Mouse (Mus musculus): ENCODE data around the gene Yif1b. TPM values are rescaled to one million over a fixed set of nuclear protein-coding genes. Genes with fewer than 3 reads are reported as not detected.

The Yif1b gene
- polyA plus RNA-seq, 1 experiment from 2014 or later: 90.6 TPM

DNA sequence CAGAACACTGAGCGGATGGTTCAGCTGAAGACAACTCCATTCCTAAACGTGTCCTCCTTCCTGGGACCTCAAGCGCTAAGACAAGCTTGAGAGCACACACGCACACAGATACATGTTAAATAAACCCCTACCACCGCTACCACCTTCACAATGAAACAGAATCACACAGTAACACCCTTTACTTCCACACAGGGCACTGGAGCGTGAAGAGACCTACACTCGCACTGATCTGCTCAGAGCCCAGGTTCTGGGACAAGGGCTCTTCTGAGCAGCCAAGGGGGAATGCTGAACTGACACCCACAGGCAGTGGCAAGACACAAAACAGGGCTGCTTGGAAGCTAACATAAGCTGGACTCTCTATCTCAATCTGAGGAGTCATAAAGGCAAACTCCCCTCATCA is 27.5 kb downstream of the Yif1b start:
- ATAC-seq (ENCODE audit: low read depth): no peak
- Histone ChIP-seq H3K9me3 (no peaks in the 10 kb centered on the region), H3K36me3 (no peaks in the 10 kb centered on the region), H3K27ac (replicated peaks) (no peak overlapping the region), H3K9ac (no peak overlapping the region), H3K4me3 (no peak overlapping the region), H3K27me3 (no peaks in the 10 kb centered on the region), H3K4me2 (no peak overlapping the region), H3K4me1 (replicated peaks) (no peaks in the 10 kb centered on the region)
- 87% methylated on average over 7 of the region's 7 CpGs for WGBS

DNA sequence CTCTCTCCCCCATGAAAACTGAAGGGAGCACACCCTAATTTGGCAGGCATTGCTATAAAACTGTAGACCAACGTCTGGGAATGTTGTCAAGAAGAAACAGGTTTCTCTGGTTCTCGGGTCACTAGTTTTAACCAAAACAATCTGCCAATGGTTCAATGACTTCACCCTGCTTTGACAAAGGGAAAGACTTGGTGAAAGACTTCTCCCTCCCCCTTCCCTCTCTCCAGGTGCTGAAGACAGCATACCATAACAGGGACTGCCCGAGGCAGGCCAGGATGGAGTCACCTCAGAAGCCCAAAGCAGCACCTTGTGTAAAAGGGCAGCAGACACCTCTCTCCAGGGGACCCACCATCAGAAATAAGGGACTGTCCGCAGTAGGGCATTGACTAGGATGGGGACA is 28.8 kb downstream of the Yif1b start:
- Histone ChIP-seq H3K27ac (replicated peaks) (no peak overlapping the region), H3K9me3 (no peaks in the 10 kb centered on the region), H3K4me1 (replicated peaks) (no peaks in the 10 kb centered on the region), H3K4me2 (no peak overlapping the region), H3K4me3 (no peak overlapping the region), H3K27me3 (no peaks in the 10 kb centered on the region), H3K36me3 (no peaks in the 10 kb centered on the region), H3K9ac (no peak overlapping the region)
- 63% methylated on average over 4 of the region's 4 CpGs for WGBS
- ATAC-seq (ENCODE audit: low read depth): no peak

GRCm38 (mm10) chr7:29270445-29270844 is 32.3 kb downstream of the Yif1b start:
- H3K36me3 ChIP-seq: no peaks in the 10 kb centered on the region
- H3K4me3 ChIP-seq: no peak overlapping the region
- WGBS: 85% methylated on average over 4 of the region's 4 CpGs
- H3K4me2 ChIP-seq: no peak overlapping the region
- H3K27ac ChIP-seq (replicated peaks): no peak overlapping the region
- no peak for ATAC-seq (ENCODE audit: low read depth)
- H3K9ac ChIP-seq: no peak overlapping the region
- no peaks in the 10 kb centered on the region for H3K27me3 ChIP-seq
- no peaks in the 10 kb centered on the region for H3K4me1 ChIP-seq (replicated peaks)
- no peaks in the 10 kb centered on the region for H3K9me3 ChIP-seq

- no peak overlapping the region for H3K4me3 ChIP-seq
- H3K36me3 ChIP-seq: no peaks in the 10 kb centered on the region
- no peaks in the 10 kb centered on the region for H3K27me3 ChIP-seq
- no peaks in the 10 kb centered on the region for H3K9me3 ChIP-seq
- WGBS: 84% methylated on average over 8 of the region's 8 CpGs
- no peak for ATAC-seq (ENCODE audit: low read depth)
- no peak overlapping the region for H3K4me2 ChIP-seq
- H3K9ac ChIP-seq: 0 out of 2 replicates have a peak overlapping the region, but pooled peaks have one; percentile 6
- H3K27ac ChIP-seq (replicated peaks): no peak overlapping the region
- no peaks in the 10 kb centered on the region for H3K4me1 ChIP-seq (replicated peaks)
These were observed 33.7 kb downstream of the Yif1b start for GRCm38 (mm10) chr7:29271687-29272465.

- Histone ChIP-seq H3K9ac (no peak overlapping the region), H3K9me3 (no peaks in the 10 kb centered on the region), H3K27me3 (peaks cover 23% of the 10 kb centered on the region), H3K4me3 (no peak overlapping the region), H3K4me2 (no peak overlapping the region), H3K27ac (replicated peaks) (no peak overlapping the region), H3K36me3 (no peaks in the 10 kb centered on the region), H3K4me1 (replicated peaks) (peaks cover 11% of the 10 kb centered on the region)
- WGBS: 78% methylated on average over 5 of the region's 5 CpGs
- ATAC-seq (ENCODE audit: low read depth): no peak
These were observed 38.6 kb downstream of the Yif1b start for GRCm38 (mm10) chr7:29276715-29277114.

DNA sequence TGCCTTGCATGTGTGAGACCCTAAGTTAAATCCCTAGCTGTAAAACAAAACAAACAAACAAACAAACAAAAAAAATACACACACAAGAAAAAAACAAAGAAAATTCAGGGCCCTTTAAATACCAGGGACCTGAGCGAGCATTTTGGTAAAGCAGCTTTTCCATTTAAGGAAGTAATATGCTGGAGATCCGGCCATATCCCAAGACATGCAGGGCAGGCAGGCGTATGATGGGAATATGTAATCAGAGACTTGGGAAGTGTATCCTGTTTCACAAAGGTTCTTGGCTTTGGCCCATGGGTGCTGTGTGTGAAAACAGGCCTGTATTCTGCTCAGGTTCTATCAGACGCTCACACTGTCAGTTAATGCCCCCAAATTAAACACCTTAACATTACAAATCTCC is 39.4 kb downstream of the Yif1b start:
- H3K4me1 ChIP-seq (replicated peaks): peaks cover 17% of the 10 kb centered on the region
- no peak overlapping the region for H3K4me3 ChIP-seq
- 94% methylated on average over 4 of the region's 4 CpGs for WGBS
- H3K9me3 ChIP-seq: no peaks in the 10 kb centered on the region
- peaks cover 31% of the 10 kb centered on the region for H3K27me3 ChIP-seq
- no peak overlapping the region for H3K9ac ChIP-seq
- H3K4me2 ChIP-seq: no peak overlapping the region
- H3K27ac ChIP-seq (replicated peaks): no peak overlapping the region
- ATAC-seq (ENCODE audit: low read depth): no peak
- H3K36me3 ChIP-seq: no peaks in the 10 kb centered on the region

GRCm38 (mm10) chr7:29279261-29279660 is 41.1 kb downstream of the Yif1b start:
- Histone ChIP-seq H3K36me3 (no peaks in the 10 kb centered on the region), H3K27me3 (peaks cover 41% of the 10 kb centered on the region), H3K4me2 (no peak overlapping the region), H3K9me3 (no peaks in the 10 kb centered on the region), H3K4me3 (no peak overlapping the region), H3K4me1 (replicated peaks) (peaks cover 17% of the 10 kb centered on the region), H3K9ac (no peak overlapping the region), H3K27ac (replicated peaks) (no peak overlapping the region)
- no peak for ATAC-seq (ENCODE audit: low read depth)

- Histone ChIP-seq H3K4me3 (no peak overlapping the region), H3K9ac (no peak overlapping the region), H3K27me3 (peaks cover 41% of the 10 kb centered on the region), H3K9me3 (no peaks in the 10 kb centered on the region), H3K36me3 (no peaks in the 10 kb centered on the region), H3K4me1 (replicated peaks) (peaks cover 17% of the 10 kb centered on the region), H3K4me2 (no peak overlapping the region), H3K27ac (replicated peaks) (no peak overlapping the region)
- no peak for ATAC-seq (ENCODE audit: low read depth)
- 87% methylated on average over 8 of the region's 8 CpGs for WGBS
These were observed 41.8 kb downstream of the Yif1b start for GRCm38 (mm10) chr7:29279924-29280323.

DNA sequence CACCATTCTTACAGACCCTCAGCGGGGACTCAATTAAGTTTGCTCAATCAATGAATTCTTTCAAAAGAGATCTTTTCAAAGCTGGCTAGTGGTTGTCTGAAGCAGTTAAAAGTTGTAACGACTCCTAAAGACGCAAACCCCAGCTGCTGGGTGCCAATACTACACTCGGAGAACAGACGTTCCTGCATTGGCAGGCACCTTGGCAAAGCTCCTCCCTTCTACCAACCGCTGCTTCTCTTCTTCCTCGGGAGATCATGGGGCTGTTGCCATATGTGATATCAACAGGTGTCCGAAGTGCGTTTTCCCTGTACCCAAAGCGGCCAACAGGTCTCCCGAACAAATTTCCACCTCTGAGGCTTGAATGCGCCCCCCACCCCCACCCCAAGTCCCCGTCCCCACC is 42.7 kb downstream of the Yif1b start:
- Histone ChIP-seq H3K9ac (peak overlapping the region; percentile 71), H3K9me3 (no peaks in the 10 kb centered on the region), H3K4me2 (peak overlapping the region; percentile 96), H3K4me1 (replicated peaks) (peaks cover 17% of the 10 kb centered on the region), H3K4me3 (peak overlapping the region; percentile 56), H3K36me3 (no peaks in the 10 kb centered on the region), H3K27ac (replicated peaks) (no peak overlapping the region), H3K27me3 (peaks cover 48% of the 10 kb centered on the region)
- 8% methylated on average over 13 of the region's 13 CpGs for WGBS
- no peak for ATAC-seq (ENCODE audit: low read depth)

GRCm38 (mm10) chr7:29281201-29282073 is 43.3 kb downstream of the Yif1b start, which contains the start of gene Spint2:
TSS of gene Spint2 (minus strand) at chr7:29281912.
- H3K36me3 ChIP-seq: no peaks in the 10 kb centered on the region
- peak within 1 kb of the TSS; percentile 96 for H3K4me2 ChIP-seq
- WGBS: under 1% methylated on average over 79 of the region's 80 CpGs
- peak; percentile 84 for ATAC-seq (ENCODE audit: low read depth)
- peak within 1 kb of the TSS; percentile 71 for H3K9ac ChIP-seq
- H3K27ac ChIP-seq (replicated peaks): no peak within 1 kb of the TSS
- H3K4me3 ChIP-seq: peak within 1 kb of the TSS; percentile 56
- H3K4me1 ChIP-seq (replicated peaks): peaks cover 17% of the 10 kb centered on the region
- H3K27me3 ChIP-seq: peaks cover 48% of the 10 kb centered on the region
- no peaks in the 10 kb centered on the region for H3K9me3 ChIP-seq

DNA sequence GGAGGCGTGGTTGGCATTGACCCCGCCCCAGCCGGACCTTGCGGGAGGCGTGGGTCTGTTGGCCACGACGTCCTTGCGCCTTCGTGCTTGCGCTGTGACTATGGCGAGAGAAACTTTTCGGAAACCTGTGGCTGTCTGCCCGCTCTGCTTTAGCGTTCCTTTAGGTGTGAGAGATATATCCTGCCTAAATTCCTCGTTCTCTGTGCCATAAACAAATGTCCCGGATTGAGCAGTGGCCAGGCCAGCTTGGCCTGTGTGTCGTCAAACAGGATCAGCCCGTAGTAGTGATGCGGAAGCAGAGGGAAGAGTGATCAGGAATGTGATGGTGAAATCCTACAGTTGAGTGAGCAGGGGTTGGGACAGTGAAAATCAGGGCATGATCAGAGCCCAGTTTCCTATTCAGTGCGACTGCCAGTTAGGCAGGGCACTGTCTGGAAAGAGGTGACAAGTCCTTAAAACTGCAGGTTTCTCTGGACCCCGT is 44.0 kb downstream of the Yif1b start:
- H3K36me3 ChIP-seq: no peaks in the 10 kb centered on the region
- WGBS: 10% methylated on average over 21 of the region's 21 CpGs
- H3K27me3 ChIP-seq: peaks cover 50% of the 10 kb centered on the region
- H3K9me3 ChIP-seq: no peaks in the 10 kb centered on the region
- H3K27ac ChIP-seq (replicated peaks): no peak overlapping the region
- ATAC-seq (ENCODE audit: low read depth): no peak; the same call in 1 of the 2 replicates
- H3K4me2 ChIP-seq: peak overlapping the region; percentile 96
- peak overlapping the region; percentile 71 for H3K9ac ChIP-seq
- peaks cover 17% of the 10 kb centered on the region for H3K4me1 ChIP-seq (replicated peaks)
- H3K4me3 ChIP-seq: peak overlapping the region; percentile 56

- Histone ChIP-seq H3K27me3 (peaks cover 58% of the 10 kb centered on the region), H3K9me3 (no peaks in the 10 kb centered on the region), H3K4me3 (no peak overlapping the region), H3K4me1 (replicated peaks) (peaks cover 21% of the 10 kb centered on the region), H3K27ac (replicated peaks) (no peak overlapping the region), H3K9ac (no peak overlapping the region), H3K36me3 (no peaks in the 10 kb centered on the region), H3K4me2 (no peak overlapping the region)
- ATAC-seq (ENCODE audit: low read depth): no peak
- WGBS: 76% methylated on average over 4 of the region's 4 CpGs
These were observed 45.7 kb downstream of the Yif1b start for GRCm38 (mm10) chr7:29283876-29284275.

Measured in neural tube, embryonic 13.5 days (tissue).